Mouse (Mus musculus): ENCODE measurements around the gene Pitx2. TPM values are rescaled to one million over a fixed set of nuclear protein-coding genes. Genes with fewer than 3 reads are reported as not detected.

Pitx2 gene
- polyA plus RNA-seq, 1 experiment from 2014 or later, result 0.20 TPM

DNA sequence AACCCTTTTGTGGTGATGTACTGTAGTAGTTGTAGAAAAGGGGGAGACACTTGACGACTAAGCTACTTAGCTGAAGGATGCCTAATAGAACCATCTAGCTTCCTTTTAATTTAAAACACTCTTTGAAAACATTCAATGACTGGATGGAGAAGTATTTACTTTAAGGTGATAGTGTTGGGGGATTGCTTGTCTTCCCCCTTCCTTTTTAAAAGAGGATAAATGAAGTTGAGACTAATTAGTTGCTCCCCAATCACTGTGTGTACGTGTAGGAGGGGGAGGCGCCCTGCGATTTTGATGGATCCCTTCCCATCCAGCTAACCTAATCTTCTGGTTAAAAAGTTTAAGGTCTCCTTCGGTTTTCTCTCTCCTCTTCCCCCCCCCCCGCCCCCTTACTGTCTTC, 23.7 kb downstream of the Pitx2 start:
- H3K36me3 ChIP-seq (replicated peaks; ENCODE audit: insufficient read depth, low read length), result no peaks in the 10 kb centered on the region
- peaks cover 4% of the 10 kb centered on the region for H3K4me1 ChIP-seq (ENCODE audit: insufficient read depth)
- no peaks in the 10 kb centered on the region for H3K9me3 ChIP-seq (ENCODE audit: low read length)
- no peak for DNase-seq
- ATAC-seq, result no peak
- H3K27ac ChIP-seq (ENCODE audit: low read depth), result no peak overlapping the region
- H3K4me3 ChIP-seq (ENCODE audit: low read depth, low read length), result no peak overlapping the region
- peaks cover 88% of the 10 kb centered on the region for H3K27me3 ChIP-seq (ENCODE audit: insufficient read depth, low read length)
- no peak overlapping the region for H3K4me2 ChIP-seq (ENCODE audit: low read depth, low read length)
- TF ChIP-seq CTCF (IDR thresholded peaks at IDR 0.05; ENCODE audit: low read depth), result no peak
- no peak for TF ChIP-seq EP300 (IDR thresholded peaks at IDR 0.05; ENCODE audit: low read depth)
- no peak overlapping the region for H3K9ac ChIP-seq (replicated peaks)
- WGBS (ENCODE audit: insufficient replicate concordance), result 4% methylated on average over 6 of the region's 6 CpGs

DNA sequence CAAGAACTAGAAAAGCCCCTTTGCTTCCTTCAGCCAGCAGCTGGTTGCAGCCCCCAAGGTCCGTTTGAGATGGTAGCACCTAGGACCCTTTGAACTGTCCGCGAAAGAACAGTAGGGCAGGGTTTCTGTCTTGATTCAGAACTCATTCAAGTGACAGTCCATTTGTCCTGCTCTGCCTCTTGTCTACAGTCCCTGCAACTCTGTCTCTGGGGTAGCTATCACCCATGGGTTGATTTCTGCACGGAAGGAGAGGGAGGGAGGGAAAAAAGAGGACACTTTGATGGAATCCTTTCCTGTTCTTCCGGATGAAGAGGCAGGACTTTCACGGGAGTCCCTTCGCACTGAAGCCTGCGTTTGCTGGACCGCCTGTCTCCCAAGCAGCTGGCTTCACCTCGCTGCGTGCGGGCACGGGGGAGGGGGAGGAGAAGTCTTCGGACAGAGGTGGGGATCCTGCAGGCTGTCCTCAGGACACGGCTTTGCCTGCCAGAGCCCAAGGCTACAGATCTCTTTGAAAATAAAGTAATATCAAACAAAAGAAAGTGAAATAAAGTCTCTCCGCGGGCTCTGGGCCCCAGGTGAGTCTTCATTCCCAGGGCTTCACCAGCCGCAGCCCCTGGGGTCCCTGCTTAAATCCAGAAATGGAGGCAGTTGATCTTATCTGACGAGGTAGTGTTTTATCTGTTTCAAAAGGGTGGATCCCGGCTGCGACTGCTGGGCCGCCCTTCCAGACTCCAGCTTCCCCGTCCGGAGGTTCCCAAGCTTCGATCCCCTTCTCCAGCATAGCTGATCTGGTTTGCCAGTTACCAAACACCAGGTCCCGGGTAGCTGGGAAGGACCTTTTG, 24.5 kb downstream of the Pitx2 start:
- peaks cover 4% of the 10 kb centered on the region for H3K4me1 ChIP-seq (ENCODE audit: insufficient read depth)
- H3K27me3 ChIP-seq (ENCODE audit: insufficient read depth, low read length), result peaks cover 85% of the 10 kb centered on the region
- peak overlapping the region; percentile 16; the same call in 1 of the 2 replicates for H3K4me3 ChIP-seq (ENCODE audit: low read depth, low read length)
- H3K9ac ChIP-seq (replicated peaks), result no peak overlapping the region
- WGBS (ENCODE audit: insufficient replicate concordance), result 3% methylated on average over 26 of the region's 26 CpGs
- TF ChIP-seq CTCF (IDR thresholded peaks at IDR 0.05; ENCODE audit: low read depth) (no peak), EP300 (IDR thresholded peaks at IDR 0.05; ENCODE audit: low read depth) (no peak)
- DNase-seq (no peak), ATAC-seq (no peak)
- no peak overlapping the region for H3K27ac ChIP-seq (ENCODE audit: low read depth)
- H3K9me3 ChIP-seq (ENCODE audit: low read length), result no peaks in the 10 kb centered on the region
- no peaks in the 10 kb centered on the region for H3K36me3 ChIP-seq (replicated peaks; ENCODE audit: insufficient read depth, low read length)
- H3K4me2 ChIP-seq (ENCODE audit: low read depth, low read length), result peak overlapping the region; percentile 40

DNA sequence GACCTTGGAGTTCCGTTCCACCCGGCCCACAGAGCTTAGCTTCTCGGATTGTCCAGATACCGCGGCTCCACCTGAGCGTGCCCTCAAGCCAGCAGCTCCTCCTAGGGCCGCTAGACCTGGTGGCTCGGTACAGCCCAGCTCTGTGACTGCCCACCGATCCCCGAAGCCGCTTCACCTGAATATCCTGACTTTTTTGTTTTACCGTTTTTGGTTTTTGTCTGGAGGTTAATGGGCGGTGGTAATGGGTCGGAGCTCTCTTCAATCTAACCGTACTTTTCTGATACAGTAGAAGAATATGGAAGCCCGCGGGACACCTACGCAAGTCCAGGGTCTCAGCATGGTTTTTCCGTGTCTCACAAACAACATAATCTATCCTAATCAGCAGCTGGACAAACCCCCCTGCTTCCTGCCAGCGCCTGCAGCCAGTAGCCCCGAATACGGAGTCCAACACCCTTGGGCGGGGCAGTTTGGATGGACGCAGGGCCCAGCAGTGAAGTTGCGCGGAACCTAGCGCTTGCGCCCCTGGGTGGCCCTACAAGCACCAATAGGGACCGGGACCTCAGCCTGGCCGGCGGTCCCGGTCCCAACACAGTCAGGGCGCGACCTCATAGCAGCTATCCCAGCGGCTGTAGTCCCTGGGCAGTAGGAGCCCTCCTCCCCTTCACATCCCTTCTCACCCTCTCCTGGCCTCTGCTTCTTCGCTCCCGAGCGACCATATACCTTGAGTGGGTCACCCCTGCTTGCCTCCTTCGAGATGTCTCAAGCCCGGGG, 25.3 kb downstream of the Pitx2 start:
- no peak for DNase-seq
- Histone ChIP-seq H3K27ac (ENCODE audit: low read depth) (no peak overlapping the region), H3K4me1 (ENCODE audit: insufficient read depth) (peaks cover 4% of the 10 kb centered on the region), H3K9me3 (ENCODE audit: low read length) (no peaks in the 10 kb centered on the region), H3K9ac (replicated peaks) (no peak overlapping the region), H3K4me3 (ENCODE audit: low read depth, low read length) (peak overlapping the region; percentile 16; the same call in 1 of the 2 replicates), H3K27me3 (ENCODE audit: insufficient read depth, low read length) (peaks cover 83% of the 10 kb centered on the region), H3K4me2 (ENCODE audit: low read depth, low read length) (peak overlapping the region; percentile 40; the same call in 1 of the 2 replicates), H3K36me3 (replicated peaks; ENCODE audit: insufficient read depth, low read length) (no peaks in the 10 kb centered on the region)
- ATAC-seq, result no peak
- 4% methylated on average over 40 of the region's 40 CpGs for WGBS (ENCODE audit: insufficient replicate concordance)
- TF ChIP-seq EP300 (IDR thresholded peaks at IDR 0.05; ENCODE audit: low read depth), result no peak
- TF ChIP-seq CTCF (IDR thresholded peaks at IDR 0.05; ENCODE audit: low read depth), result no peak

DNA sequence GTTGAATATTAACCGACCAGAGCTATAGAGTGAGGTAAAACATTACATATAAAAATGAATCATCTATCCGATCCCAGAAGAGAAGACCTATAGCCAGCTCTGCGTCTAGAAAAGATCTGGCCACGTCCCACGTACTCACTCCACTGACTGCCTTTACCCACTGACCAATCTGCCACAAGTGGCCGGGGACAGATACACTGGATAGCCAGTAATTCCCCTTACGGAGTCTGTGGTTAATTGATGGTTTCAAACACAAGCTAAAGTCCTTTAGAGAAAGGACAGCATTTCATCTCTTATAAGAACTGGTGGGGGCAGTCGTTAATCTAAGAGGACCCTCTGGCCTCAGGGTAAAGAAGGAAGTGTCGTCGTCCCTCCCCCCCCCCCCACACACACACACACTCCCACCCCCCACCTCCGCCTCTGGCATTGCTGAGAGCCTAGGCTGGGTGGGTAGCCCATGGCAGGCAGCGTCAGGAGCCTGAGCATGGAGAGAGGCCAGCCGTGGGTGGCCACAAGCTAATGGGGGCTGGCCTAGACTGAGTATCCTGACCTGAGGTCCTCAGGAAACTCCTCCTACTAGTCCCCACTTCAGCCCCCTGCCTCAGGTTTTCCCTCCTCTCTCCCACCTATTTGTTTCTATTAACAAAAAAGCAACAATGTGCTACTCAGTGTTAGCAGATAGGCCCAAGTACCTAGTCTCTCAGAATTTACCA, 26.1 kb downstream of the Pitx2 start:
- H3K4me3 ChIP-seq (ENCODE audit: low read depth, low read length), result no peak overlapping the region

DNA sequence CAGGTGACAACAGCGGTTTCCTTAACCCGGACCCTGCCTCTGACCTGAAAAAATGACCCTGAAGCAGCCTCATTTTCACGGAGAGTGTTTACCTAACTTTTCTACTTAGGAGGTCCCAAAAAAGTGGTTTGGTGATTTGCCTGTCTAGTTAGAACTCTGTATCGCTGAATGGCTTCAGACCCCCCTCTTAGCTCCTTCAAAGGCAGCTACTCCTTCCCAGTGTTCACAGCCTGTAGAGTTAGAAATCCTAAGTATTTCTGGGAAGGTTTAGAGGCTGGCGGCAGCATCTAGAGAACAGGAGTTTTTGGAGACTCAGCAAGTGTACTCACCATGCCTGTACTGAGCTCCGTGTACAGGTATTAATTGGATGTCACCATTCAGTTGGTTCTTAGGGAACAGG, 27.0 kb downstream of the Pitx2 start:
- Histone ChIP-seq H3K27ac (ENCODE audit: low read depth) (no peak overlapping the region), H3K4me1 (ENCODE audit: insufficient read depth) (peaks cover 4% of the 10 kb centered on the region), H3K9ac (replicated peaks) (no peak overlapping the region), H3K4me3 (ENCODE audit: low read depth, low read length) (no peak overlapping the region), H3K4me2 (ENCODE audit: low read depth, low read length) (no peak overlapping the region), H3K9me3 (ENCODE audit: low read length) (no peaks in the 10 kb centered on the region), H3K27me3 (ENCODE audit: insufficient read depth, low read length) (peaks cover 66% of the 10 kb centered on the region), H3K36me3 (replicated peaks; ENCODE audit: insufficient read depth, low read length) (no peaks in the 10 kb centered on the region)
- WGBS (ENCODE audit: insufficient replicate concordance), result 4% methylated on average over 6 of the region's 6 CpGs
- ATAC-seq (no peak), DNase-seq (no peak)
- no peak for TF ChIP-seq EP300 (IDR thresholded peaks at IDR 0.05; ENCODE audit: low read depth)
- TF ChIP-seq CTCF (IDR thresholded peaks at IDR 0.05; ENCODE audit: low read depth), result no peak

More for the DNA sequence above, 26.1 kb downstream of the Pitx2 start:
- H3K4me2 ChIP-seq (ENCODE audit: low read depth, low read length), result no peak overlapping the region
- no peaks in the 10 kb centered on the region for H3K36me3 ChIP-seq (replicated peaks; ENCODE audit: insufficient read depth, low read length)
- TF ChIP-seq CTCF (IDR thresholded peaks at IDR 0.05; ENCODE audit: low read depth), result no peak
- no peak for TF ChIP-seq EP300 (IDR thresholded peaks at IDR 0.05; ENCODE audit: low read depth)
- H3K9ac ChIP-seq (replicated peaks), result no peak overlapping the region
- no peak overlapping the region for H3K27ac ChIP-seq (ENCODE audit: low read depth)
- no peaks in the 10 kb centered on the region for H3K9me3 ChIP-seq (ENCODE audit: low read length)
- DNase-seq (no peak), ATAC-seq (no peak)
- peaks cover 4% of the 10 kb centered on the region for H3K4me1 ChIP-seq (ENCODE audit: insufficient read depth)
- H3K27me3 ChIP-seq (ENCODE audit: insufficient read depth, low read length), result peaks cover 76% of the 10 kb centered on the region
- 5% methylated on average over 11 of the region's 13 CpGs for WGBS (ENCODE audit: insufficient replicate concordance)

DNA sequence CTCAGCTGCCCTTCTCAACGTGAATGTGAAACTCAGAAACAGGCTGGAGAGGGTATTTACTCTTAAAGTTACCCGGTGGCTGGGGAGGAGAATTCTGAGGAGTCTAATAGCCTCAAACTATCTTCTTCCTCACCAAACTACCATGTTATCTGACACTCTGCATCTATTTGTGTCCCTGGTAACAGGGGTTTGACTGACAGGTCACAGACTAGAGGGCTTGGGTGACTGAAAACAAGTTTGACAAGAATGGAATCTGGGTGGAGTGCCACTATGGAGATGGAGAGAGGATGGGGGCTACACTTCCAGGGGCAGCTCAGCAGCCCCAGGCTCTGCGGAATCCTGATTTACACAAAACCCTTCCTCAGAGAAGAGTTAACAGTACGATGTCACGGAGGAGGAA, 27.7 kb downstream of the Pitx2 start:
- Histone ChIP-seq H3K9me3 (ENCODE audit: low read length) (no peaks in the 10 kb centered on the region), H3K9ac (replicated peaks) (no peak overlapping the region), H3K27me3 (ENCODE audit: insufficient read depth, low read length) (peaks cover 60% of the 10 kb centered on the region), H3K4me1 (ENCODE audit: insufficient read depth) (peaks cover 4% of the 10 kb centered on the region), H3K36me3 (replicated peaks; ENCODE audit: insufficient read depth, low read length) (no peaks in the 10 kb centered on the region), H3K4me2 (ENCODE audit: low read depth, low read length) (no peak overlapping the region), H3K4me3 (ENCODE audit: low read depth, low read length) (no peak overlapping the region), H3K27ac (ENCODE audit: low read depth) (no peak overlapping the region)
- DNase-seq, result no peak
- TF ChIP-seq CTCF (IDR thresholded peaks at IDR 0.05; ENCODE audit: low read depth), result no peak
- no peak for TF ChIP-seq EP300 (IDR thresholded peaks at IDR 0.05; ENCODE audit: low read depth)
- WGBS (ENCODE audit: insufficient replicate concordance), result 9% methylated on average over 5 of the region's 5 CpGs
- no peak for ATAC-seq

Data from liver, postnatal 0 days (tissue).